Mouse (Mus musculus) layer of hippocampus, postnatal 10 days (tissue): Measurements from ENCODE around the gene Gm13124. TPM values are rescaled to one million over a fixed set of nuclear protein-coding genes. Genes with fewer than 3 reads are reported as not detected.
"Not testable (repeated sequence)": the region's sequence is repeated elsewhere in the genome, so short reads cannot be mapped to it uniquely, and the experiment has no call there.

ENCODE experiments used
- DNase-seq, 2 experiments: peaks; one replicate each; pipeline ENCODE4 v3.0.0; 2021; ENCODE audit warnings: low spot score in 2 of 2
- long read RNA-seq: library from polyadenylated mRNA; stranded (forward); transcript quantifications from one replicate; pipeline ENCODE4 v2.0.0, GENCODE M21; 2023
- total RNA-seq, 2 experiments: library from RNA; stranded (reverse); gene quantifications; 2 replicates each; pipeline ENCODE4 v1.2.3; 2021

Gm13124 gene
- not detected for total RNA-seq
- long read RNA-seq: 0 reads

- no peak for DNase-seq
Measured at GRCm38 (mm10) chr4:144565034-144565433, at the start of gene Gm13124. Gene Gm13124 (minus strand): TSS chr4:144565134.

- no peak for DNase-seq
Measured at GRCm38 (mm10) chr4:144614586-144614985, 49.7 kb upstream of the Gm13124 start.

DNA sequence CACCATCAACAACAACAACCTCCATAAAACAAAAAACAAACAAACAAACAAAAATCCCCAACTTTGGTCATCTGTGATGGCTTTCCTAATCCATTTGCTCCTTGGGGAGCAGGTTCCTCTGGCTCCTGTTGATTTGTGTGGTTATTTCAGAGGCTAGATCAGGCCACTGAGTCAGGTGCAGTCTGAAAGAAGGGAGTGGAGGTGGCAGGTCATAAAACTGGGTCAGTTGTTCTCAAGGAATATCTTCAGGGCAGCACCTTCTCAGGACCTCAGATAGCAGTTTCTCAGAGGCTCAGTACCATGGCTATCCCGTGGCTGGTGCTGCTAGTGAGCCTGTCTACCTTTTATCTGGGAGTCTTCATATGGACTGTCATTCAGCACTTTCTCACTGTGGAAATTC is 48.5 kb upstream of the Gm13124 start, which contains the start of gene Aadacl4:
TSS of gene Aadacl4 (plus strand) at position 301 of the 400 bp plus-strand sequence.
- DNase-seq: no peak

DNA sequence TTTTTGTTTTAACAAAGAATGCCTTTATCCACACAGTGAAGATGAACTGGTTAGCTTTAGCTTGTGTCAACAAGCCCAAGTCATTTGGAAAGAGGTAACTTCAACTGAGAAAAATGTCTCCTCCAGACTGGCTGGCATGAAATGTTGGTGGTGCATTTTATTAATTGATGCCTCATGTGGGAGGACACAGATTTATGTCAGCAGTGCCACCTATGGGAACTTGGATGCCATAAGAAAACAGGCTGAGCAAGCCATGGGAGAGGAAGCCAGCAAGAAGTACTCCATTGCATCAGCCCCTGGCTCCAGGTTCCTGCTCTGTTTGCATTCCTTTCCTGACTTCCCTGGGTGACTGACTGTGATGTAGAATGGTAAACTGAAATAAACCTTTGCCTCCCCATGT is 27.9 kb upstream of the Gm13124 start:
- no peak for DNase-seq

- not testable (repeated sequence) for DNase-seq
Measured at GRCm38 (mm10) chr4:144586207-144586606, 21.3 kb upstream of the Gm13124 start.

DNA sequence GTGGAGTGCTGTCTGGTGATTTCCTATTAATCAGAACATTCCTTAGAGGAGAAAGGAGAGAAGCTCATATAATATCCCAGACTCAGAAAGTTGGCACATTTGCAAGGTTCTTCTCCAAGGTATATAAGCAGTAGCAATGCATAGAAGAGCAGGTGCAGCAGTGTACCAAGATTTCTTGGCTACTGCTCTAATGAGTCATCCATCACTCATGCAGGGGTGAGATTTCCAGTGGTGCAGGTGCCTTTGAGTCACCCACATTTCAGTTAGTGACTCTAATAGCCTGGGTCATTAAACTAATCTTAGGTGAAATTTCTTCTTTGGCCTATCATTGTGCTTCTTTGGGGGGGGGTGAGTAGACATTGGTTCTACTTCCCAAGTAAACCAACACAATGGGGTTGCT is 2.8 kb upstream of the Gm13124 start:
- no peak for DNase-seq

- DNase-seq: no peak
Measured at GRCm38 (mm10) chr4:144561205-144561604, 3.7 kb downstream of the Gm13124 start.

DNA sequence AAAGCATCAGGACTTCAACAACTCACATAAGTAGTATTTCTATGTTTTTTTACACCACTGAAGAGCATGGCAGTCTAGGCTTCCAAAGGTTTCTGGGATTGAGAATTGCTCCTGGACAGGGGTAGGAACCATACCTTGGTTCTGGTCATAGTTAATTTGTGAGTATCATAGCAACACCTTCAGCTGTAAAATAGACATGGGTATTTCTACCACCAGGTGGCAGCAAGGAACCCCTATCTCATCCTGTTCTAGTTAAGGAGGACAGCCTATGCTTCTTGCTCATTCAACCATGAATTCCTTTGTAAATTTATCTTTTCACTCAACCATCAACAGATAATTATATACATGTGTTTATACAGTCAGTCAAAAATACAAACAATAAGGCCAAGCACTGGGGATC is 5.1 kb downstream of the Gm13124 start:
- DNase-seq: no peak

DNA sequence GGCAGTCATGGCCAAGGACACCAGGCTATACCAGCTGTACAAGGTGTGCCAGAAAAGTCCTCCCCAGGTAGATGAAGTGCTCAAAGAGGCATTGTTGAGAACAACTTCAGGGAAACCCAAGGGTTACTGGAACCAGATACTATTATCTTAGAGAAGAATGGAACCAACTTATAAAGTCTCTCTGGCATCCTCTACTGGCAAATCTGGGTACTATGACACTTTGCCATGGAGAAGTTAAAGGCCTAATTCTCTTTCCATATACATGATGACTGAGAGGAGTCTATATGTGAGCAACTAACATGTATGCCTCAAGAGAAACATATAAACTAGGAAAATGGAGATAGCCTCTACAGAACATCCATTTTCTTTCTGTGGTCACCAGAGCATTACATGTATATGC is 13.8 kb downstream of the Gm13124 start:
- no peak for DNase-seq

GRCm38 (mm10) chr4:144545339-144545738 is 19.6 kb downstream of the Gm13124 start:
- DNase-seq: not testable (repeated sequence)

DNA sequence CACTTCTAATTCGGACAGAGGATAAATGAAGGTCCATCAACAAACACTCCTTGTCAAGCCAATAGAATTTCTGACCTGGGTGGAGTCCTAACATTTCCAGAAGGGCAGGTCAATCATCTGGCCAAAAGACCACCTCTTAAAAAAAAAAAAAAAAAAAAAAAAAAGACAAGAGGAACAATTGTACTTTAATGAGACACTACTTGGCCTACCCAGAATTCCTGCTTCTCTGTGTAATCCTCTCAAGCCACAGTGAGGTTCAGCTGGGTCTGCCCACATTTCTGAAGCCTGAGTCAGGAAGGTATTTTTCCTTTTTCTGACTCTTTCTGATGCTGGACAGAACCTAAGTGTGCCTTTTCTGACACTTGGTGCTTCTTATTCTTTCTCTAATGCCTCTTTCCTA is 20.2 kb downstream of the Gm13124 start:
- no peak for DNase-seq

- no peak for DNase-seq
Measured at GRCm38 (mm10) chr4:144519522-144519921, 45.4 kb downstream of the Gm13124 start, which contains the start of gene 9430007A20Rik. Gene 9430007A20Rik (plus strand): TSS chr4:144519822.

GRCm38 (mm10) chr4:144506518-144506917 is 58.4 kb downstream of the Gm13124 start:
- no peak for DNase-seq

Other genes starting within 250 kb of the Gm13124 start
- gene Gm13128, start 234.9 kb downstream of the Gm13124 start, total RNA-seq: not detected
- gene Gm13119, start 207.2 kb downstream of the Gm13124 start, total RNA-seq: not detected
- not detected for gene Pramef20, start 187.2 kb downstream of the Gm13124 start, total RNA-seq
- gene Pramef12, start 156.7 kb downstream of the Gm13124 start, total RNA-seq: not detected
- gene 1700012P22Rik, start 126.4 kb downstream of the Gm13124 start, total RNA-seq: not detected
- not detected for gene Gm9944, start 111.8 kb downstream of the Gm13124 start, total RNA-seq
- not detected for gene Aadacl3, start 101.4 kb downstream of the Gm13124 start, total RNA-seq
- not detected for gene 9430007A20Rik, start 45.3 kb downstream of the Gm13124 start, total RNA-seq
- not detected for gene Aadacl4, start 48.6 kb upstream of the Gm13124 start, total RNA-seq
- gene Gm436, start 121.2 kb upstream of the Gm13124 start, total RNA-seq: not detected
- not detected for gene Gm13178, start 156.3 kb upstream of the Gm13124 start, total RNA-seq
- not detected for gene Gm438, start 221.4 kb upstream of the Gm13124 start, total RNA-seq